Mouse (Mus musculus): Measurements from ENCODE around the gene Eif1ad. TPM values are rescaled to one million over a fixed set of nuclear protein-coding genes. Genes with fewer than 3 reads are reported as not detected.
"Not testable (repeated sequence)": the region's sequence is repeated elsewhere in the genome, so short reads cannot be mapped to it uniquely, and the experiment has no call there.

Eif1ad gene
- polyA plus RNA-seq, 1 experiment from 2014 or later = 93.7 TPM

DNA sequence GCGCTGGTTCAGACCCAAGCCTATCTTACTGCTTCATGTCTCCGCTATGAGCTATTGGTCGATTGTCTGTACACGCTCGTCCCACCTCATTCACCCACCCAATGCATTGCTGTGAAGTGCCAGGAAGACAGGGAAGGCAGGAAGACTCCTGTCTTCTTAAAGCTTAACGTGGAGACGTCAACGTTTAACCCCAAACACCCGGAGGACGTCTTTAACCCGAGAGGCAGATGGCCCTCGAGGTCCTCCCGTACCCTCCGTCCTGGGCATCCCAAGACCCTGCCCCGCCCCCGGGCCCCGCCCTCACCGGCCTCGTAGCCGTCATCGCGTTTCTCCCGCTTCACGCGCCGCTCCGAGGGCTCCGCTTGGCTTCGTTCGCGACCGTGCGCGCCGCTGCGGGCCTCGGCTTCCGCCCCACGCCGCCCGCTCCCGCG is 21.5 kb downstream of the Eif1ad start:
- under 1% methylated on average over 43 of the region's 43 CpGs for WGBS

DNA sequence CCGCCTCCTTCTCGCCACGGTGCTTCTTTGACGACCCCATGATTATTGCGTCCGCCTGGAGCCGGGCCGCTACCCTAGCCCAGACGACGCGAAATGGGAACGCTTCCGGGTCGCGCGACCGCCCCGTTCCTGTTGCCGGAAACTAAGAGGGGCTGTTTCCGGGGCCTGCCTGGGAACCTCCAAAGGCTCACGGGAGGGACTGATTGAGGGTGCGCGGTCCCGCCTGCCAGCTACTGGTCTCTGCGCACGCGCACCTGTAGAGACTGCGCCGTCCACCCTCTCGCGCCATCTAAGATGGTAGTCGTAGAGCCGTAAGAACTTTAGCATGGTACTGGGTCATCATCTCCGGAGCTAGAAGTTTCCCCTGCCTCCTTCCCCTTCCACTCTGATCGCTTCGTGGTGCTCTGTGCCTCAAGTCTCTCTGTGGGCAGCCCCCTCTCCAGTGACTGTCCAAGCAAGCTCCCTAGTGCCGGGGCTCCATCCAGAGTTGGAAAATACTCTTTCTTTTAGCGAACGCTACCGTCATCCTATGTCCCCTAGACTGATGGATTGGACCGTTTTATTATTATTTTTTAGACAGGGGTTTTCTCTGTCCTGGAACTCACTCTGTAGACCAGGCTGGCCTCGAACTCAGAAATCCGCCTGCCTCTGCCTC is 22.2 kb downstream of the Eif1ad start, which contains the start of gene Sart1:
Gene Sart1 (minus strand): TSS at position 116 of the 655 bp plus-strand sequence.
- Histone ChIP-seq H3K4me1 (peaks cover 35% of the 10 kb centered on the region), H3K9me3 (no peaks in the 10 kb centered on the region), H3K4me3 (peak within 1 kb of the TSS; percentile 100), H3K27ac (replicated peaks) (peak within 1 kb of the TSS; percentile 93), H3K27me3 (replicated peaks; ENCODE audit: low read depth, poor library complexity, severe bottlenecking) (no peaks in the 10 kb centered on the region), H3K36me3 (replicated peaks) (peaks cover 32% of the 10 kb centered on the region)
- peak; percentile 96 for DNase-seq (ENCODE audit: low spot score)
- 2% methylated on average over 43 of the region's 43 CpGs for WGBS

More for the DNA sequence above, 21.5 kb downstream of the Eif1ad start:
- H3K27ac ChIP-seq (replicated peaks) = peak overlapping the region; percentile 93
- H3K4me1 ChIP-seq = peaks cover 35% of the 10 kb centered on the region
- H3K4me3 ChIP-seq = peak overlapping the region; percentile 100
- no peaks in the 10 kb centered on the region for H3K9me3 ChIP-seq
- DNase-seq (ENCODE audit: low spot score) = peak; percentile 66
- peaks cover 38% of the 10 kb centered on the region for H3K36me3 ChIP-seq (replicated peaks)
- no peaks in the 10 kb centered on the region for H3K27me3 ChIP-seq (replicated peaks; ENCODE audit: low read depth, poor library complexity, severe bottlenecking)

DNA sequence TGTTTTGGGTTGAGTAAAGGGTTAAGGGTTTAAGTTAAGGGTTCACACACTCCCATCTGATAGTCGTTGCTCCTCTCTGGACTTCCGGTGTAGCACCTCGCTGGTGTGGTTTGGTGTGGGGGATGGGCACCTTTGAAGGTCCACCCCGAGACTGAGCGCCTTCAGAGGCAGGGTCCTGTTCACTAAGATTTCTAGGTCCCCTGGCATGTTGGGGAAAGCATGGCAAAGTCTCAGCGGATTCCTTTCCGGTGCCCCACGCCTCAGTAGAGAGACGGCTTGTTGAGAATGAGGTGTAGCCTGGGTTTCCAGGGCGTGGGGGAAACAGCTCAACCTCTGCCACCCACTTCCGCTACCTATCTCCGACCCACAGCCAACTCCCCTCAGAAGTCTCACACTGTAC is 23.1 kb downstream of the Eif1ad start:
- peak overlapping the region; percentile 93 for H3K27ac ChIP-seq (replicated peaks)
- peaks cover 22% of the 10 kb centered on the region for H3K36me3 ChIP-seq (replicated peaks)
- H3K9me3 ChIP-seq = no peaks in the 10 kb centered on the region
- peaks cover 35% of the 10 kb centered on the region for H3K4me1 ChIP-seq
- DNase-seq (ENCODE audit: low spot score) = peak; percentile 40
- H3K4me3 ChIP-seq = peak overlapping the region; percentile 100
- 46% methylated on average over 12 of the region's 12 CpGs for WGBS
- H3K27me3 ChIP-seq (replicated peaks; ENCODE audit: low read depth, poor library complexity, severe bottlenecking) = no peaks in the 10 kb centered on the region

DNA sequence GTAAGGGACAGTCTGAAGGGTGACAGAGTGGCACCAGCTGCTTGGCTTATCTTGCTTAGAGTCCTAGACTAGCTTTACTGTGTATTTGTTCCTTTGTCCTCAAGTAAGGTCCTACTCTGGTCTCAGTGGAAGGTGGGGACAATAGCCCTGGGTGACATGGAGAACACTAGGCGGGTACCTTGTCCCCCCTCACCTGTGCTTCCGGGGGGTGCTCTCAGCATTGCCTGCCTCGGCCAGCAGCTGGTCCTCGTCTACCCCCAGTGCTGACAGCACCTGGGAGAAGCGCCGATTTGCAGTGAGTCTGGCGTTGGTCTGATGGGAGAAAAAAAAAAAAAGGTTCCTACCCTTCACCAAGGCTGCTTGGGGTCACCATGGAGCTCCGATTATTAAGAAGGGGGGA is 23.9 kb downstream of the Eif1ad start:
- H3K4me3 ChIP-seq = peak overlapping the region; percentile 100
- H3K27me3 ChIP-seq (replicated peaks; ENCODE audit: low read depth, poor library complexity, severe bottlenecking) = no peaks in the 10 kb centered on the region
- peaks cover 35% of the 10 kb centered on the region for H3K4me1 ChIP-seq
- peaks cover 14% of the 10 kb centered on the region for H3K36me3 ChIP-seq (replicated peaks)
- no peaks in the 10 kb centered on the region for H3K9me3 ChIP-seq
- WGBS = 88% methylated on average over 8 of the region's 8 CpGs
- H3K27ac ChIP-seq (replicated peaks) = no peak overlapping the region; the same call in 1 of the 2 replicates
- DNase-seq (ENCODE audit: low spot score) = no peak

DNA sequence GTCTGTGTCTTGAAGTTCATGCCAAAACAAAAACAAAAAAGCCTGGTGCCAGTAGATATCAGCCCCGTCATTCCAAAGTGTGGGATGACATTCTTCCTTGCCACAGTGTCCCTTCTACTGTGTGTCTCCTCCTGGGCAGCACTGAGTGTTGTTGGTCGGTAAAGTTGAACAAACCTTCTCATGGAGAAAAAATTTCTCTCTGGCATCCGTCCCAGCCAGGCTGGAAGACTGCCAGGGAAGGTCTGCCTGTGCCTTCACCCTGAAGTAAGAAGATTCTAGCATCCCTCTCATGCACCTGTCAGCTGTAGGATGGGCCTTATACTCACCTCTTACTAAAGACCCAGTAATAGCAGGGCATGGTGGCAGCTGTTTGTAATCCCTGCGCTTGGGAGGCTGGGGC is 26.4 kb downstream of the Eif1ad start:
- Histone ChIP-seq H3K4me1 (peaks cover 19% of the 10 kb centered on the region), H3K27ac (replicated peaks) (no peak overlapping the region), H3K4me3 (no peak overlapping the region), H3K36me3 (replicated peaks) (no peaks in the 10 kb centered on the region), H3K9me3 (no peaks in the 10 kb centered on the region), H3K27me3 (replicated peaks; ENCODE audit: low read depth, poor library complexity, severe bottlenecking) (no peaks in the 10 kb centered on the region)
- DNase-seq (ENCODE audit: low spot score) = no peak
- 77% methylated on average over 4 of the region's 4 CpGs for WGBS

DNA sequence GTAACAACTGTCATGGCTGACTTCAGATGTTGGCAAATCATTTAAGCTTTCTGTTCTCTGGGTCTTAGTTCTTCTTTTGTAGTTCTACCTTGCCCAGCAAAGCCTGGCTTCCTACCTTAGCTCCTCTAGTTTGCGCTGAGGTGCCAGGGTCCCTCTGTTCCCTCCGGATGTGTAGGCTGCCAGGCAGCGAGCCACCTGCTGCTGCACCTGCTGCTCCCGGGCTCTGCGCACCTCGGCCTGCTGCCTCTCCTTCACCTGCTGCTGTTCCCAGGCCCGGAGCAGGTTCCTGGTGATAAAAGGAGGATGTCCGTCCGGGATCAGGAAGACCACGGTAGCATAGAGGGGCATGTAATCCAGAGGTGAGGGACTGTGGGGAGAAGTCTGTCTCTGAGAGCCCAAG is 27.6 kb downstream of the Eif1ad start:
- Histone ChIP-seq H3K4me3 (no peak overlapping the region), H3K9me3 (no peaks in the 10 kb centered on the region), H3K36me3 (replicated peaks) (no peaks in the 10 kb centered on the region), H3K27ac (replicated peaks) (no peak overlapping the region), H3K4me1 (peaks cover 18% of the 10 kb centered on the region), H3K27me3 (replicated peaks; ENCODE audit: low read depth, poor library complexity, severe bottlenecking) (no peaks in the 10 kb centered on the region)
- DNase-seq (ENCODE audit: low spot score) = no peak
- 57% methylated on average over 10 of the region's 10 CpGs for WGBS

DNA sequence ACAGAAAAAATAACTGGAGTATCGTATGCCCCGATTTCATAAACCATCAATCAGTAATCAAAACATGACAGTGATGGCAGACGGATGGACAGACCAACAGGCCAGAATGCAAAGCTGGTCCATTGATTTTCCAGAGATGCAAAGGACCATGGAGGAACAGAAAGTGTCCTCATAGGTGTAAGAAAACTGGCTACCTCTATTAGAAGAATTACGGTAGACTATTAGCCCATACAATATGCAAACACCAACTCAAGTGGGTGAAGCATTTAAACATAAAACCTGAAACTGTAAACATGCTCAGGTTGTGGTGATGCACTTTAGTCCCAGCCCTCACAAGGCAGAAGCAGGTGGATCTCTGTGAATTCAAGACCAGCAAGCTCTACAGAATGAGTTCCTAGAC is 28.8 kb downstream of the Eif1ad start:
- DNase-seq (ENCODE audit: low spot score) = no peak
- H3K9me3 ChIP-seq = no peaks in the 10 kb centered on the region
- WGBS = 68% methylated on average over 4 of the region's 4 CpGs

DNA sequence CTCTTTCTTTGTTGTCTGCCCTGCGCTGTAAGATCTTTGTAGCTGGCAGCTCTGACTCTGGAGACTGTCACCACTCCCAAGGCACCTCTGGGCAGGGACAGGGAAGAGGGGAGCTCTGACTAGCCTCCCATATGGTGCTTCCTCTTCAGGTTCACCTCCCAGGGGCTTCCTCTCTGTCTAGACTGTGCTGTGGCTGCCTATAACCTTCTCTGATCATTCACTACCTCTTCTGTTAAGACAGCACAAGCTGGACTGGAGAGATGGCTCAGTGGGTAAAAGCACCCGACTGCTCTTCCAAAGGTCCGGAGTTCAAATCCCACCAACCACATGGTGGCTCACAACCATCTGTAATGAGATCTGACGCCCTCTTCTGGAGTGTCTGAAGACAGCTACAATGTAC is 34.5 kb downstream of the Eif1ad start:
- not testable (repeated sequence) for H3K27ac ChIP-seq (replicated peaks); DNase-seq (ENCODE audit: low spot score); H3K4me3 ChIP-seq; H3K36me3 ChIP-seq (replicated peaks); H3K27me3 ChIP-seq (replicated peaks; ENCODE audit: low read depth, poor library complexity, severe bottlenecking); H3K4me1 ChIP-seq; H3K9me3 ChIP-seq
- 77% methylated on average over 4 of the region's 4 CpGs for WGBS

More for the DNA sequence above, 28.8 kb downstream of the Eif1ad start:
- Histone ChIP-seq H3K36me3 (replicated peaks) (no peaks in the 10 kb centered on the region), H3K4me1 (peaks cover 6% of the 10 kb centered on the region), H3K4me3 (no peak overlapping the region), H3K27me3 (replicated peaks; ENCODE audit: low read depth, poor library complexity, severe bottlenecking) (no peaks in the 10 kb centered on the region), H3K27ac (replicated peaks) (no peak overlapping the region)

DNA sequence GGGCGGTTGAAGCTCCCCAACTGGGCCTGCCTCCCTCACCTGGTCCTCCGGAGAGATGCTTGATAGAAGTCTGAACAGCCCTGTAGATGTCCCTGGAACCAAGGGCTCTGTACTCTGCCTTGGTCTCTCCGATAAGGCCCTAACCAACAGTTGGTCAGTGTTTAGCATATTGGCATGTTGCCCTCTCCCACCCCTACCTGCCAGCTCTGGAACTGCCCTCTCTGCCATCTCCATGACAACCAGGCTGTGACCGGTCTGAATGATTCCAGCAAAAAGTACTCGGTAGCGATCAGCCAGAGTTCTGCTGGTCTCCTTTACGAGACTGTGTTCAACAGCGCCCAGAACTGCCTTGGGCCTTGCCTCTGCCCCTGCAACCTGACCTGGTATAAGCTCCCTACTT is 35.8 kb downstream of the Eif1ad start, which contains the start of gene Tsga10ip:
Gene Tsga10ip (minus strand): TSS at position 234 of the 400 bp plus-strand sequence.
- Histone ChIP-seq H3K4me3 (no peak within 1 kb of the TSS), H3K36me3 (replicated peaks) (no peaks in the 10 kb centered on the region), H3K9me3 (no peaks in the 10 kb centered on the region), H3K27me3 (replicated peaks; ENCODE audit: low read depth, poor library complexity, severe bottlenecking) (no peaks in the 10 kb centered on the region), H3K4me1 (peaks cover 8% of the 10 kb centered on the region), H3K27ac (replicated peaks) (no peak within 1 kb of the TSS)
- WGBS = 84% methylated on average over 8 of the region's 8 CpGs
- DNase-seq (ENCODE audit: low spot score) = no peak

DNA sequence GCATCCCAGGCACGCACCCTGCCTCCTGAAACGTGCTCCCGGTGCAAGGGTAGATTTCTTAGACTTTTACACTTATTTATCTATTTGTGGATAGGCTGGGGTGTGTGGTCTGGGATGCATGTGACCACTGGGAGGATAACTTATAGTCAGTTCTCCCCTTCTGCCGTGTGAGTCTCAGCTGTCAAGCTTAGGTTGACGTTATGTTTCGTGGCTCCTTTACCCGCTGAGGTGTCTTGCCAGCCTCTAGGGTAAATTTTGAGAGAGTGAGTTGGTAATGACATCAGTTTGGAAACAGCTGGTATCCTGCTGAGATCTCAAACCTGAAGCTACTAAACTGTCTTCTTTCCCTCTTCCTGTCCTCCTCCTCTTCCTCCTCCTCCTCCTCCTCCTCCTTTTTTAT is 39.4 kb downstream of the Eif1ad start:
- Histone ChIP-seq H3K4me1 (peaks cover 21% of the 10 kb centered on the region), H3K36me3 (replicated peaks) (peaks cover 5% of the 10 kb centered on the region), H3K27ac (replicated peaks) (peak overlapping the region; percentile 82), H3K4me3 (peak overlapping the region; percentile 54), H3K27me3 (replicated peaks; ENCODE audit: low read depth, poor library complexity, severe bottlenecking) (no peaks in the 10 kb centered on the region), H3K9me3 (no peaks in the 10 kb centered on the region)
- 31% methylated on average over 7 of the region's 7 CpGs for WGBS
- no peak for DNase-seq (ENCODE audit: low spot score)

DNA sequence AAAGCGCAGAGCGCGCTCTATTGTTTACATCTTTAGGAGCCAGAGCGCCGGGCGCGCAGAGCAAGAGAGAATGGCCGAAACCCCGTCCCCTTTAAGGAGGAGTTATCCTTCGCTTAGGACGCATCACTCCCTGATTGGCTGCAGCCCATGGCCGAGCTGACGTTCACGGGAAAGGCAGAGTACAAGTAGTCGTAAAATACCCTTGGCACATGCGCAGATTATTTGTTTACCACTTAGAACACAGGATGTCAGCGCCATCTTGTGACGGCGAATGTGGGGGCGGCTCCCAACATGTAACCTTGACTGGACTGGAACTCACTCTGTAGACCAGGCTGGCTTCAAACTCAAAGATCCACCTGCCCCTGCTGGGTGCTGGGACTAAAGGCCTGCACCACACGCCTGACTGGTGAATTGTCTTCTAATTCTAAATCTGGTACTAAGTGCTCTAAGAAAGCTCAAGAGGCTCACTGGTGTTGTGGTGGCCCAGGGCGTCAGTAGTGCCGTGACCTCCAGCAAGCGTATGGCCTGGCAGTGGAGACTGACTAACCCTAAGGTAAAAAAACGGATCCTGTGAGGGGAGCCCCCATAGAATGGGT is 40.1 kb downstream of the Eif1ad start:
- H3K9me3 ChIP-seq; H3K36me3 ChIP-seq (replicated peaks); H3K27me3 ChIP-seq (replicated peaks; ENCODE audit: low read depth, poor library complexity, severe bottlenecking): not testable (repeated sequence)
- WGBS = 15% methylated on average over 25 of the region's 25 CpGs
- Histone ChIP-seq H3K4me1 (peaks cover 23% of the 10 kb centered on the region), H3K4me3 (peak overlapping the region; percentile 70), H3K27ac (replicated peaks) (peak overlapping the region; percentile 91)
- peak; percentile 68 for DNase-seq (ENCODE audit: low spot score)

DNA sequence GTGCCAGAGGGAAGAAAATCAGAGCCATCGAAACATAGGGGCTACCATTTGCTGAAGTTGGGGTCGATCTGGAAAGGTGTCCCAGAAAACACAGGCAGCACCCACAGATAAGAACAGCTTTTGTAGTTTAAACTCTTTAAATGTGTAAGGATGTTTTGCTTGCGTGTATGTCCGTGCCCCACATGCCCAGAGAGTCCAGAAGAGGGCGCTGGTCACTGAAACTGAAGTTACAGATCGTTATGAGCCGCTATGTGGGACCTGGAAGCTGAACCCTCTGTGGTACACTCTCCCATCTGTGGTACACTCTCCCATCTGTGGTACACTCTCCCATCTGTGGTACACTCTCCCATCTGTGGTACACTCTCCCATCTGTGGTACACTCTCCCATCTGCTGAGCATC is 40.6 kb downstream of the Eif1ad start:
- H3K4me3 ChIP-seq = peak overlapping the region; percentile 70
- H3K4me1 ChIP-seq = peaks cover 27% of the 10 kb centered on the region
- peaks cover 5% of the 10 kb centered on the region for H3K36me3 ChIP-seq (replicated peaks)
- no peaks in the 10 kb centered on the region for H3K9me3 ChIP-seq
- peak; percentile 66 for DNase-seq (ENCODE audit: low spot score)
- H3K27me3 ChIP-seq (replicated peaks; ENCODE audit: low read depth, poor library complexity, severe bottlenecking) = no peaks in the 10 kb centered on the region
- 17% methylated on average over 7 of the region's 7 CpGs for WGBS
- H3K27ac ChIP-seq (replicated peaks) = peak overlapping the region; percentile 91
